Mouse (Mus musculus) naive thymus-derived CD4-positive, alpha-beta T cell, adult 2 months (primary cell): Measurements from ENCODE around the gene Pilrb2.

Source experiments
- DNase-seq: peaks from one replicate; pipeline ENCODE4 v3.0.0-alpha.2; 2011; ENCODE audit warnings: low read depth

The Pilrb2 gene

DNA sequence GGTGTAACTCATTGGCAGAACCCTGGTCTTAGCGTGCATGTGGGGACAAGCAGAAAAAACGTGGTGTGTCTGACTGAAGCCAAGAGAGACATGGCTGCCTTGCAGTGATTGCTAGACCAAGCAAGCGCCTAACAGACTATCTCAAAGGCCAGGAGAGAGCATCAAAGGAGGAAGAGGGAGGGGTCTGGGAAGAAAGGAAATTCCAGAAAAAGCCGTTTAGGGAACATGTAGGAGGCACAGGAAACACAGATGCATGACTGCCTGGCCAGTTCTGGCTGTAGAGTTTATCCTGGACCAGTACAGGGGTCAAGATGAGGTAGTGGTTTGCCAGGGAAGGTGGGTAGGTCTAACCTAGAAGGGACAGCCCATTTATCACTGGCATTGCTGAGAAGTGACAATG is 38.1 kb downstream of the Pilrb2 start:
- DNase-seq = no peak

DNA sequence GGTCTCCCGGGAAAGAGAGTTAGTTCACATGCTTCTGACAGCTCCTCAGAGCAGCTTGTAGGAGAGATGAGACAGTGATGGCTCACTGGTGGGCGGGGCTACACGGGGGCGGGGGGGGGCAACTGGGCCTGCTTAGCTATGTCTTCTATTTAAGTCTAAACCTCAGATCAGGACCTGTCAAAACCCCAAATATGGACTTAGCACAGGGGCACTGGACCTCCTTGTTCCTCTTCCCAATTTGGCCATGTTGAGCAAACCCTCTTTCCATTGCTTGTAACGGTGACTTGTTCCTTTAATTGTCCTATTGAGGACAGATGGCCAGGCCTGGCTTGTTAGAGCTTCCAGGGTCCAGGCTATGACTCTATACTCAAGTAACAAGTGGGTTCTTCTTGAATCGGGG is 40.1 kb downstream of the Pilrb2 start:
- DNase-seq = no peak

DNA sequence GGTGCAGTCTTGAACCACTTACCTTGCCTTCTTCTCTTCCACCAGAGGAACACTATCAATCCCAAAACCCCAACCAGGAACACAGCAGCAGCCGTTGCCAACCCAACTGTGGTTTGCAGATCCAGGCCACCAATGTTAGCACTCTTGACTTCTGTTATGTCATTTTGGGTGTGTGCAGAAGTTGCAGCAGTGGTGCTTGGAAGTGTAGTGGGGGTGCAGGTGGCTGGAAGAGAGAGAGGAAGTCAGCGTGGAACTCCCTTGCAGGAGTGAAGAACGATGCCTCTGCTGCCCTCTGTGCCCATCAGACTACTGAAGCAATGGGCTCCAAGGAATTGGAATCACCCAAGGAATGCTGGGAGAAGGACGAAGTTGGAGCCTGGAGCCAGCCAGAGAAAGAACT is 40.5 kb downstream of the Pilrb2 start:
- DNase-seq = no peak

DNA sequence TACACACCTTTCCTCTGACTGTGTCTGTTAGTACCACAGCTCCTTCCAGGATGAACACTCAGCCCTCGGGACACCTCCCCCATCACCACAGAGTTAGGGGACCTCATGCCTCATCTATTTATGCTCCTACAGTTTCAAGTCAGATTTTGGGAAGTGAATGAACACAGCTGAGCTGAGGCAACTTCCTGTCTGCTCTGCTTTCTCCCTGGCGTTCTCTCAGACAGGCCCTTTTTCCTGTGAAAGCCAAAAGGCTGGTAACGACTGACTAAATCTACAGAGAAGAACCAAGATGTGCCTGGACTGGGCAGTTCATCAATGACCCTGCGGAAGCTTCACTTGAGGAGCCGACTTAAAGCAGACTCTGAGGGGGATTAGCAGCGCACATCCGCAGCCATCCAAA is 41.4 kb downstream of the Pilrb2 start:
- DNase-seq = no peak

DNA sequence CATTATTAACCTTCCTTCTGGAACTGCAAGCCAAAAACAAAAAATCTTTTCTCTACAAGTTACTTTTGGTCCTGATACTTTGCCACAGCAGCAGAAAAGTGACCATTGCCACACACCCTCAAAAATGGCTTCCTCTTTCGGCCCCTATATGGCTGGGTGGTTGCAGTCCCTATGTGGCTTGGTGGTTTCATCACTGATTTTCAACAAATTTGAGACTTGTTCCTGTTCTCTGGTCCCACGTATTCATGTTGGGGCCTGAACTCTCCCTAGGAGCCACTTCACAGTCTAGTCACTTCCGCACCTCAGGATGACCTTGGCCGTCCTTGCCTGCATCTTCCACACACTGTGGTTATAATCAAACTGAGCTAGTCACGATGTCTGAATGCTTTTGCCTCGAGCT is 42.9 kb downstream of the Pilrb2 start:
- DNase-seq = no peak

DNA sequence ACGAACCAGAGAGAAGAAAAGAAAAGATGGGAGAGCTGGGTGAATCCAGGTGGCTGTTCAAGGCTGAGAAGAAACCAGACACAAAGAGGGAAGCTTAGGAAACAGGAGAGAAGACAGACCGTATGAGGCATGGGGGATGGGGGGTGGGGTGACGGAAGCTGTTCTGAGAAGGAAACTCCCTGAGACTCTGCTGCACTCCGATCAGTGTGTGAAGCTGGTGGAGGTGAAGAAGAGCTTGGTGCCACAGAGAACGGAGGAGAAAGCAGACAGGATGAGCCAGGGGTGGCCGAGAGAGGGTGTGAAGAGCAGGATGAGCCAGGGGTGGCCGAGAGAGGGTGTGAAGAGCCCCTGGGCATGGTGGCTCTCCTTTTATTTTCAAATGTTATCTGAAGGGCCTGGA is 45.2 kb downstream of the Pilrb2 start:
- no peak for DNase-seq

- no peak for DNase-seq
These were observed 45.6 kb downstream of the Pilrb2 start for GRCm38 (mm10) chr5:137825971-137826370.

GRCm38 (mm10) chr5:137825030-137825429 is 46.6 kb downstream of the Pilrb2 start:
- DNase-seq = no peak

- no peak for DNase-seq
These were observed 48.1 kb downstream of the Pilrb2 start for GRCm38 (mm10) chr5:137823455-137824045.

DNA sequence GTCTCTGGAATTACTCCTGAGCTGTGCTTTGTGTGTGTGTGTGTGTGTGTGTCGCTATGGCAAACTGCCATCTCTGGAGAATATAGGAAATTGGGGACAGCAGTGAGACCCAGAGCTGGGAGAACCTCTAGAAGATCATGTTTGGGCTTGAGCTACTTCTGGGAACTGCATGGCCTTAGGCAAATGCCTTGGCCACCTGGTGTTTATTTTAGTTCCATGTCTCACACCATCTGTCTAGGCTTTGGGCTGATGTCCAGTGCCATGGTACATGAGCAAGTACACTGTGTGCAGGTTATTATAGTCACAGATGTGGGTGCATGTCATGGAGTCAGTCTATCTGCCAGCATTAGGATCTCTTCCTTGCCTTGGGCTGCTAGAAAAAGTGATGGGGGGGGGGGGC is 49.0 kb downstream of the Pilrb2 start:
- no peak for DNase-seq

DNA sequence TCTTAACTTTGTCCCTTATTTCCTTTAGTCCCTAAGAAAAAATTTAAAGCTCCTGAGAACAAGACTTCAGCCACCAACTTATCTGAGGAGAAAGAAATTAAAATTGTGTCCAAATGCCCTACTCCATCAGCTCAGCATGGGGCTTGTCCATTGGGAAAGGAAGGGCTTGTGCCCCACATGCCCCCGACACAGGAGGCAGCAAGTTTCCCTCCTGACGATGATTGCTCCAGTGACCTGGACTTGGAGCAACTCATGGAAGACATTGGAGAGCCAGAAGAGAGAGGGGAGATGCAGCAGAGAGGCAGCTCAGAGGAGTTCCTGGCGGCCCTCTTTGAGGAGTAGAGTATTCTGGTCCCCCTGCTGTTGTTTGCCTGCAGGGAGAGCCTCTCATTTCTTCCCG is 49.5 kb downstream of the Pilrb2 start:
- no peak for DNase-seq

DNA sequence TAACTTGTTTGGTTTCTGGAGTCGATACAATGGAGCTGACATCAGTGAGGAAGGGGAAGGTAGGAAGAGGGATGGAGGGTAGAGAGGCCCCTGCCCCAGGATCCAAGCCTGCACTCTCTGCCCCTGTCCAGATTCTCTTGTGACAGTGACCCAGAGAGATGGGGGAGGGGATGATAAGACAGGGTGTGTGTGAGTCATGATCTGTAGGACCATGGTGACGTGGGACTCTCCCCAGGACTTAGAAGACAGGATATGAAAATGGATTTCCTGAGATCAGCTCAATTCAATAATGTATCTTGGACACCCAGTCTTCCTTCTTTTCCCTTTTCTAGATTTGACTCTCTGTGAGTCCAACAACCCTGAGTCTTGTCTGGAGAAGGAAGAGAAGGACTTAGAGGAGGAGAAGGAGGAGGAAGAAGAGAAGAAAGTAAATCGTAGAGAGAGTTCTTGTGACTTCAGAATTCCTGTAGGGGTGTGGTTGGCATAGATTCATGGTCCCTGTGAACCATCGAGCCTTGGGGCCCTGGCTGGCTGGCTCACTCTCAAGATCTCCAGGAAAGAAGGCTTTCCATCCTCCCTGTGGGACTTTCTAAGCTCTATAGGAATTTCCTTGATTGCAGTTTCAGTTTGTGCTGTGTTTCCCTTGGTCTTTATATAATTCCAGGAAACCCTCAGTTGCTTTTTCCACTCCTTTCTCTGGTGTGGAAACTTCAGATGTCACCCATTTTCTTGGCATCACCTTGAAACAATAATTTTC is 54.0 kb downstream of the Pilrb2 start:
- DNase-seq = no peak
